Mouse (Mus musculus): ENCODE data around the gene Tcp10c. TPM values are rescaled to one million over a fixed set of nuclear protein-coding genes. Genes with fewer than 3 reads are reported as not detected.
"Not testable (repeated sequence)": the region's sequence is repeated elsewhere in the genome, so short reads cannot be mapped to it uniquely, and the experiment has no call there.

Tcp10c gene
- total RNA-seq (2017): not detected in 2 replicates

- ATAC-seq (replicated peaks; ENCODE audit: low read depth, poor library complexity, severe bottlenecking): not testable (repeated sequence)
Measured at GRCm38 (mm10) chr17:13354521-13354920, at the start of gene Tcp10c. Gene Tcp10c, plus strand, starts transcription at chr17:13354572.

- not testable (repeated sequence) for ATAC-seq (replicated peaks; ENCODE audit: low read depth, poor library complexity, severe bottlenecking)
Measured at GRCm38 (mm10) chr17:13307852-13308251, 46.5 kb upstream of the Tcp10c start.

DNA sequence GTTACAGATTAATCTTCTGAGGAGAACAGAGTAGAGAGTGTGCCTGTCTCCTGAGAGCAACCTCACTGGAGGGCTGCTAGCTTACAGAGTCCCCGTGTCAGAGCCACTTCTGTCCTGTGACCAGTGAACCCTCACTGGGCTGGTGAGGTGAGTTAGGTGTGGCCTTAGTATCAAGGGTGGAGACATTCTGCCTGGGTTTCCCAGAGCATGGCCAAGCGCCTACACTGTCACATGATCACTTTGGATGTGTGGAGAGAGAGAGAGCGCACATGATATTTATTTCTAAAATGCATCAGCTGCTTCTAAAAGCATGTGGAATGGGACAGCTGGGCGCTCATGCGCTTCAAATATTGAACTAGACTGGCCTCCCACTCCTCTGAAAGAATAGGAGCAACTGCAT, 46.0 kb upstream of the Tcp10c start:
- not testable (repeated sequence) for ATAC-seq (replicated peaks; ENCODE audit: low read depth, poor library complexity, severe bottlenecking)

GRCm38 (mm10) chr17:13308746-13309145, 45.6 kb upstream of the Tcp10c start:
- ATAC-seq (replicated peaks; ENCODE audit: low read depth, poor library complexity, severe bottlenecking): not testable (repeated sequence)

DNA sequence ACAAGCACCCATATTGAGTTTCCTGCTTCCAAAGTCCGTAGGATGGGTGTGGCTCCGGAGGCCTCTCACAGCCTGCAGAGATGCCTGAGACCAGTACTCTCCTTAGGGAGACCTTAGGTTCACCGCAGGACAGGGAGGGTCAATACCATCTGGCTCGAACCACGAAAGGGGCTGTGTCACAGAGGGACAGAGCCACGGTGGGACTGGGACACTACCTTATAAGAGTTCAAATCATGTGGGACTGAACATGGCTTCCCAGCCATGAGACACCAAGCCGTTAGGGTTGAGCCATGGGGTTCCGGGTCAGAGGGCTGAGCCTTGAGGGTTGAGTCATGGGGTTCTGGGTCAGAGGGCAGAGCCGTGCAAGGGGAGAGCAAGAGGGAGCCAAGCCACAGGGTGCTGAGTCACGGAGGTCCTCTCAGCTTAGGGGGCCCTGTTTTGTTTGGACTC, 45.2 kb upstream of the Tcp10c start:
- ATAC-seq (replicated peaks; ENCODE audit: low read depth, poor library complexity, severe bottlenecking): 0 out of 2 replicates have a peak, but pooled peaks have one; percentile 12

DNA sequence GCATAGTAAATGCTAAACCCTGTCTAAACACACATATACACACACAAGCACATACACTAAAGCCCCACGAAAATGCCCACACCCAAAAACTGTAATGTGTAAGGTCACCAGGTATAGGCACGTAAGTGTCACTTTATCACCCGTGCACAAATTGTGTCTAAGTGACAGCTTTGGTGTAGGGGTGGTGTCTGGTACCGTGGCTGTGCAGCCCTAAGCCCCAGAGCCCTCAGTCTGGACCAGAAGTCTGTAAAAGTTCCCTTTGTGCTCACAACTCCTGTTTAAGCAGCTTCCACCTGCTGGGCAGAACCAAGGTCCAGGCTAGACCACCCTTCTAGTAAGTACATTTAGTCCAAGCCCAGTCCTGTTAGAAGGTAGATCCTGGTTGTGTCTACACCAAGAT, 24.4 kb upstream of the Tcp10c start:
- 0 out of 2 replicates have a peak, but pooled peaks have one; percentile 22 for ATAC-seq (replicated peaks; ENCODE audit: low read depth, poor library complexity, severe bottlenecking)

DNA sequence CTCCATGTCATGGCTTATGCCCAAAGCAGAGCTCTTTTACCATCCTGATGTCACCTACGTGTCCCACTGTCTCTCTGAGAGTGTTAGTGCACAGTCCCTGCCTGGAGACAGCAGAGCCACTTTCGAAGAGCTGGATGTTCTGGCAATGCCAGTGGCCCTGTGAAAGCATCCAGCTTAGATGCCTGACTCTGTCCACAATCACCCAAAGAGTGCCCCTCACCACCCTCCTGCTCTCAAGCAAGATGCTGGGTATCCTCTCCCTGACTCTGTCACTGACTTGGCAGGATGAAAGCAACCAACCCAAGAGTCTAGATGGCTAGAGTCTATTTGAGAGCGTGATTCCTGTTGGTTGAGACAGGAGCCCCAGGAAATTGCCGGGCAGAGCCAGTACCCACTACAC, 23.2 kb upstream of the Tcp10c start:
- ATAC-seq (replicated peaks; ENCODE audit: low read depth, poor library complexity, severe bottlenecking): not testable (repeated sequence)

DNA sequence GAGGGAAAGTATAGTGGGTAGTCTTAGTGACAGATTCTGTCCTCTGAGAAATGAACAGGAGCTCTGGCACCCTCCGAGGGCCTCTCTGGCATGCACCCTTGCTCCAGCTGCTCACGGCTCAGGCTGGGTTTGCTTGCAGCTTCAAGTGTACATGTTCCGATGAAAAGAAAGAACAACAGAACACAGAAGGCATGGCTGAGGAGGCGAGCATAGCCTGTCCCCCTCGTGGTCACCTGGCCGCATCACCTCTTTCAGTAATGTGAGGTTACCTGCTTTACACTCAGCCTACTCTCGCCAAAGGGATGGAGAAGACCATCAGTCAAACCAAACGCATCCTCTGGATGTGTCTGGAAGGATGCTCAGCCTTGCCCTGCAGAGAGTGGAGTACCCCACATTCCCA, 21.9 kb upstream of the Tcp10c start:
- not testable (repeated sequence) for ATAC-seq (replicated peaks; ENCODE audit: low read depth, poor library complexity, severe bottlenecking)

DNA sequence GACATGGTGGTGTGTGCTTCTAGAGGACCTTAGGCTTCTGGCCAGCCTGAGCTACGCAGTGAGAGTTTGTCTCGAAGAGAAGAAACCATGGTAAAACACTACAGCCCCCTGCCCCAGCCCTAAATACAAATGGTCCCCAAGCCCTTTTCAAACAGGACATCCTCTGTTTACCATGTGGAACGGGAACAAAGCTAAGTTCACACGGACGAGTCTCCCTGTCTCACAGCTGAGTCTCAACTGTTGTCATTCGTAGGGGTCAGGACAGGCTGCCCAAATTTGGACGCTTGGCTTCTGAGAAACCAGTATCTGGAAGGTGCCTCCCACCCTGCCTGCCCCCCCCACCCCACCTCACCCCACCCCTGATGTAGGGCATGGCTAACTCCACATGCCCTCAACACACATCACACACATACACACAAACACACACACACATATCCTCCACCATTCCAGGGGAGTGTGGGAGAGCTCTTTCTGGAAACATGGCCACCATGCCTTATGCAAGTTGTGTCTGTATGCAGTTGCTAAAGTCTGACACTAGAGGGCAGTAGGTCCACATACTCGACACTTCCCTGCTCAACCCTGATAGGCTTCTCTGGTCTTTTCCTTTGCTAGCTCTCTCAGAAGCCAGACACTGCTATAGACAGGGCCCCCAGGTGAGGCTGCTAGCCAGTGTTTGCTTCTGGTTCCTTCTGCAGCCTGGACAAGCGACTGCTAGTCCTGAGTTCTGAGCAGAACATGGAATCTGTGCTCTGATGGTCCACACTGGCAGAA, 17.2 kb upstream of the Tcp10c start:
- peak; percentile 90 for ATAC-seq (replicated peaks; ENCODE audit: low read depth, poor library complexity, severe bottlenecking)

DNA sequence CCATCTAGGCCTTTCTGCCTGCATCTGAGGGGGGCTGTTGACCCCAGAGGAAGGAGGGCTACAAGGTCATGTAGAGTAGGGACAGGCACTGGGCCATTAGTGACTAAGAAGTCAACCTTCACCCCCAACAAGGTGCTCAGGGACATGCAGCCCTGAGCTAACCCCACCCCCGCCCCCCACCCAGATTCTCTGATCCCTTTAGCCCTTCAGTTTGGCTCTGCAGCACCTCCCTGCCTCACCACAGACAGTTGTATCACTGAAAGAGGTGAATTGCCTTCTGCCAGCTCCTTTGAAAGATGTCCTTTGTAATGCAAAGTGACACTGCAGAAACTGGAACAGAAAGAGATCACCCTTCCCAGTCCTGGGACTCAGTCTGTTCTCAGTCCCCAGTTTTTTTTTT, 16.4 kb upstream of the Tcp10c start:
- not testable (repeated sequence) for ATAC-seq (replicated peaks; ENCODE audit: low read depth, poor library complexity, severe bottlenecking)

DNA sequence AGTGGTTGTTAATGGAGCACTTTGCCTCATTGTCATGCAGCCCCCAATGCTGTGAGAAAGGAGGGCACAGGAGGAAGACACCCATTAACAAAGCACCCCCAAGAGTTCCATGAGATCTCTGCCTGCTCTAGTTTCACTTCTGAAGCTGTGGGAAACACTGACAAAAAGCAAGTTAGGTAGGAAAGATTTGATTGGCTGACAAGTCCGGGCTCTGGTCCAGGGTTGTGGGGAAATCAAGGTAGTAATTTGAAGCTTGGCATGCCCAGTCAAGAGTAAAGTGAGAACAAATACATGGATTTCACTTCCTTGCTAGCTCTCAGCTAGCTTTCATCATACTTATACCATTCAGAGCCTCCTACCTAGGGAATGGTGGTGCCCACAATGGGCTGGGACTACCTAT, 14.3 kb upstream of the Tcp10c start:
- not testable (repeated sequence) for ATAC-seq (replicated peaks; ENCODE audit: low read depth, poor library complexity, severe bottlenecking)

DNA sequence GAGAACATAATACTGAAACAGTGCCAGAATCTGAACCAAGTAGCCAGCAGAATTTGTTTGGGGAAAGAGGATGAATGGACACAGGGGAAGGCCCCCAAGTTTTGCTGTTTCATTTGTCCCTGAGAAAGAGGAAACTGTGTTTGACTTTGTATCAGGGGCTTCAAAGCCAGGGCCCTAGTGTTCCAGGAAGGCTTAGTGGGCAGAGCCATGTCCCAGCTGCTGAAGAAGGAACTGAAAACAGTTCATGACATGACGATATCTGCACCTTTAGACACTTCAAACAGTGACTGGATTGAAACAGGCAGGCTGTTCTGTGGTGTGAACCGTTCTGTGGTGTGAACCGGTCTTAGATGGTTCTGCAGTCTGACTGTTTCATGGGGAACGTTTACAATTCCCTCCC, 8.4 kb upstream of the Tcp10c start:
- peak; percentile 79 for ATAC-seq (replicated peaks; ENCODE audit: low read depth, poor library complexity, severe bottlenecking)

- peak; percentile 24 for ATAC-seq (replicated peaks; ENCODE audit: low read depth, poor library complexity, severe bottlenecking)
Measured at GRCm38 (mm10) chr17:13349563-13349962, 4.8 kb upstream of the Tcp10c start.

- not testable (repeated sequence) for ATAC-seq (replicated peaks; ENCODE audit: low read depth, poor library complexity, severe bottlenecking)
Measured at GRCm38 (mm10) chr17:13353249-13353648, 1.1 kb upstream of the Tcp10c start.

DNA sequence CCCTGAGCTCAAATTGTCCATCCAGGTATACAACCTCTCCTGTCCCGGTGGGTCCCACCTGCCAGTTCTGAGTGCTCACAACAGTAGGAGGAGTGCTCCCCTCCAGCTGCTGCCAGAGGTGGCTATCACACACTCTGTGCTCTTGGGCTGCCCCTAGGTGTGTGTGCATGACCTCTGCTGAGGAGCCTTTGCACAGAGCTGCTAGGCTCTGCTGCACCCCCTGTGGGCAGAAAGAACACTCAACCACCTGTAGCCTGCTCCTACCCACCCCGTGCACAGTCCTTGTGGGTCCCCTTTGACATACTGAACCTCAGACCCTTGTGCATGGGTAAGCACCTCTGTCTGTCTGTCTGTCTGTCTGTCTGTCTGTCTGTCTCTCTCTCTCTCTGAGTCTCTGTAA, 8.1 kb downstream of the Tcp10c start:
- not testable (repeated sequence) for ATAC-seq (replicated peaks; ENCODE audit: low read depth, poor library complexity, severe bottlenecking)

- peak; percentile 63 for ATAC-seq (replicated peaks; ENCODE audit: low read depth, poor library complexity, severe bottlenecking)
Measured at GRCm38 (mm10) chr17:13363773-13364172, 9.4 kb downstream of the Tcp10c start.

DNA sequence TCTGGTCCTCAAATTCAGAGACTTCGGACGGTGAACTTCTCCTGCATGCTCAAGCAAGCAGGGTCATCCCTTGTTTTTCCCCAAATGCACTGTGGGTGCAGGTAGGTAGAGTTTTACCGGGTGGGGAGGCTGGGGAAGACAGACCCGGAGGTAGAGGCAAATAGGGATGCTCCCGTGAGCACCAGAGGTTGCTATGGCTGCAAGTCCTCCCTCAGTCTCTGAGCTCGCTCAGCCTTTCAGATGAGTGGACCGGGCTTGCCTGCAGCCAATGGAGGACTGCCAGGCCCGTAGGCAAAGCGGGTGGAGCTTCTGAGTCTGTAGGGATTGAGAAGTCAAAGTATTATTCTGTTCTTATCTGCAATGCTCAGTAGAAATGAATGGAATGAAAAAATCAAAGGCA, 9.8 kb downstream of the Tcp10c start:
- not testable (repeated sequence) for ATAC-seq (replicated peaks; ENCODE audit: low read depth, poor library complexity, severe bottlenecking)

DNA sequence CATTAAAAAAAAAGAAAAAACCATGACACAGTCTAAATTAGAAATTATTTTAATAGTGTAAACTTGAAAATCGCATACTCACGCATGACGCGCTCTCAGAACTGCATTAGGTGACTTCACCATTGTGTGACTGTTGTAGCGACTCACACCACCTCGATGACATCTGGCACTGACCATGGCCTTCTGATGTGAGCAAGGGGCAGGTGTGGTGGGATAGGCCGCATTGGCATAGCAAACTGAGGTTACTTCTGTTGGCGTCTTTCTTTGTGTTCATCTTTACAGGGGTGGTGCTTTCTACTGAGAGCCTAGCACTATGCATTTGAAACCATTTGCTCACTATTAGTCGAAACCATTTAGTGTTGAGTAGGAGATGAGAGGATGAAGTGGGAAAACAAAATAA, 12.8 kb downstream of the Tcp10c start:
- not testable (repeated sequence) for ATAC-seq (replicated peaks; ENCODE audit: low read depth, poor library complexity, severe bottlenecking)

GRCm38 (mm10) chr17:13368658-13369057, 14.3 kb downstream of the Tcp10c start:
- not testable (repeated sequence) for ATAC-seq (replicated peaks; ENCODE audit: low read depth, poor library complexity, severe bottlenecking)

- ATAC-seq (replicated peaks; ENCODE audit: low read depth, poor library complexity, severe bottlenecking): not testable (repeated sequence)
Measured at GRCm38 (mm10) chr17:13370746-13371145, 16.4 kb downstream of the Tcp10c start.

- not testable (repeated sequence) for ATAC-seq (replicated peaks; ENCODE audit: low read depth, poor library complexity, severe bottlenecking)
Measured at GRCm38 (mm10) chr17:13378341-13378740, 24.0 kb downstream of the Tcp10c start.

Measured in common myeloid progenitor, adult 5-6 weeks (primary cell).